Mouse (Mus musculus): Measurements from ENCODE around the gene Gm13275.
A peak's percentile ranks its signal among the peaks of the same experiment; 100 is the strongest.
"Not testable (repeated sequence)": the region's sequence is repeated elsewhere in the genome, so short reads cannot be mapped to it uniquely, and the experiment has no call there.

Gene Gm13275

GRCm38 (mm10) chr4:88793936-88794675 is at the start of gene Gm13275:
Gm13275 (plus strand) TSS chr4:88794487.
- not testable (repeated sequence) for DNase-seq (ENCODE audit: low read depth, low spot score)

- no peak for DNase-seq (ENCODE audit: low read depth, low spot score)
These were observed 44.4 kb upstream of the Gm13275 start for GRCm38 (mm10) chr4:88749926-88750325.

GRCm38 (mm10) chr4:88754818-88755340 is 39.4 kb upstream of the Gm13275 start, which contains the start of gene Gm13271:
Gm13271 (plus strand) TSS chr4:88754868.
- not testable (repeated sequence) for DNase-seq (ENCODE audit: low read depth, low spot score)

- DNase-seq (ENCODE audit: low read depth, low spot score): peak; percentile 7
These were observed 37.4 kb upstream of the Gm13275 start for GRCm38 (mm10) chr4:88756581-88757513.

- DNase-seq (ENCODE audit: low read depth, low spot score): peak; percentile 88
These were observed 36.7 kb upstream of the Gm13275 start for GRCm38 (mm10) chr4:88757628-88758031.

- not testable (repeated sequence) for DNase-seq (ENCODE audit: low read depth, low spot score)
These were observed 35.5 kb upstream of the Gm13275 start for GRCm38 (mm10) chr4:88758751-88759150.

GRCm38 (mm10) chr4:88759610-88760268 is 34.5 kb upstream of the Gm13275 start, which contains the start of gene Gm13283:
Gm13283 (plus strand) TSS chr4:88760119.
- not testable (repeated sequence) for DNase-seq (ENCODE audit: low read depth, low spot score)

- DNase-seq (ENCODE audit: low read depth, low spot score): peak; percentile 90
These were observed 33.9 kb upstream of the Gm13275 start for GRCm38 (mm10) chr4:88760431-88760830.

GRCm38 (mm10) chr4:88761776-88762175 is 32.5 kb upstream of the Gm13275 start:
- DNase-seq (ENCODE audit: low read depth, low spot score): not testable (repeated sequence)

- DNase-seq (ENCODE audit: low read depth, low spot score): not testable (repeated sequence)
These were observed 31.9 kb upstream of the Gm13275 start for GRCm38 (mm10) chr4:88762341-88762740.

- DNase-seq (ENCODE audit: low read depth, low spot score): peak; percentile 86
These were observed 30.8 kb upstream of the Gm13275 start for GRCm38 (mm10) chr4:88763384-88764018.

- not testable (repeated sequence) for DNase-seq (ENCODE audit: low read depth, low spot score)
These were observed 20.8 kb upstream of the Gm13275 start, which contains the start of gene Gm13290 for GRCm38 (mm10) chr4:88773534-88773933. Gm13290 (plus strand) TSS chr4:88773834.

GRCm38 (mm10) chr4:88776622-88777021 is 17.7 kb upstream of the Gm13275 start, which contains the start of gene Gm13289:
Gm13289 (plus strand) TSS chr4:88776922.
- not testable (repeated sequence) for DNase-seq (ENCODE audit: low read depth, low spot score)

- not testable (repeated sequence) for DNase-seq (ENCODE audit: low read depth, low spot score)
These were observed 14.7 kb upstream of the Gm13275 start, which contains the start of gene Gm13272 for GRCm38 (mm10) chr4:88779550-88779949. Gm13272 (plus strand) TSS chr4:88779850.

- not testable (repeated sequence) for DNase-seq (ENCODE audit: low read depth, low spot score)
These were observed 14.0 kb upstream of the Gm13275 start for GRCm38 (mm10) chr4:88780320-88780719.

GRCm38 (mm10) chr4:88781831-88782230 is 12.5 kb upstream of the Gm13275 start, which contains the start of gene Ifnz:
Ifnz (plus strand) TSS chr4:88782131.
- DNase-seq (ENCODE audit: low read depth, low spot score): not testable (repeated sequence)

- DNase-seq (ENCODE audit: low read depth, low spot score): not testable (repeated sequence)
These were observed 12.0 kb upstream of the Gm13275 start for GRCm38 (mm10) chr4:88782335-88782734.

GRCm38 (mm10) chr4:88785409-88785808 is 8.9 kb upstream of the Gm13275 start, which contains the start of gene Gm13276:
Gm13276 (plus strand) TSS chr4:88785709.
- DNase-seq (ENCODE audit: low read depth, low spot score): not testable (repeated sequence)

- not testable (repeated sequence) for DNase-seq (ENCODE audit: low read depth, low spot score)
These were observed 5.9 kb upstream of the Gm13275 start, which contains the start of gene Gm13277 for GRCm38 (mm10) chr4:88788402-88788801. Gm13277 (plus strand) TSS chr4:88788632.

GRCm38 (mm10) chr4:88791250-88791649 is 3.0 kb upstream of the Gm13275 start, which contains the start of gene Gm13278:
Gm13278 (plus strand) TSS chr4:88791550.
- not testable (repeated sequence) for DNase-seq (ENCODE audit: low read depth, low spot score)
